Mouse (Mus musculus): Measurements from ENCODE around the gene Klre1. TPM values are rescaled to one million over a fixed set of nuclear protein-coding genes. Genes with fewer than 3 reads are reported as not detected.
A peak's percentile ranks its signal among the peaks of the same experiment; 100 is the strongest.

Gene Klre1
- polyA plus RNA-seq, 1 experiment from 2014 or later = not detected

DNA sequence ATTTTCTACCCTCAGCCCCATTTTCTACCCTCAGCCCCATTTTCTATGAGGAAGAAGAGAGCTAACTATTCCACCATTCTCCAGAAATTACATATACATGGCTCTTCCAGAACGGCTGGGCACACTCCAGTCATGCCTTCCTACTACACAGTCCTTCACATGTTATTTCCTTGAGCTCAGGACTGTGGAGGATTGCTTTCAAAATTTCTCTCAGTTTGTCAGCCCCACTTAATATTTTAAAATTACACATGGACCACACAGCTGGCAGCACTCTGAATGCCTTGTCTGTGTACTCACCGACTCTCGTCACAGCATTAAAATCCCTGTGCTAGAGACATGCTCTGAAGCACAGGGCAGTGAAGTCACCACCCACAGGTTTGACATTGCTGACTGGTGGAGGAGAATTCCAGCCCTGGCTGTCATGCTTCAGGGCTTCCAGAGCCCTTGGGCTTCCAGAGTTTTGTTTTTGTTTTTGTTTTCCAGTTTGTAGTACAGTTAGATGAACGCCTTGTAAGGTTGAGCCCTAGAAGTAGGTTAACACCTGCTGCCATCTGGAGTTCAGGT, 43.0 kb upstream of the Klre1 start:
- peak overlapping the region; percentile 91 for H3K9ac ChIP-seq (ENCODE audit: low read depth, low read length)
- peak; percentile 26; the same call in 1 of the 2 replicates for TF ChIP-seq CTCF (IDR thresholded peaks at IDR 0.05; ENCODE audit: low read depth)
- H3K9me3 ChIP-seq (replicated peaks; ENCODE audit: low read length) = no peaks in the 10 kb centered on the region
- peak overlapping the region; percentile 83 for H3K4me2 ChIP-seq (ENCODE audit: low read length)
- H3K27ac ChIP-seq = peak overlapping the region; percentile 95
- H3K27me3 ChIP-seq (ENCODE audit: insufficient read depth, low read length) = no peaks in the 10 kb centered on the region
- peak overlapping the region; percentile 95 for H3K4me3 ChIP-seq (replicated peaks; ENCODE audit: low read depth, low read length)
- H3K36me3 ChIP-seq (ENCODE audit: insufficient read depth, low read length) = peaks cover 19% of the 10 kb centered on the region
- H3K4me1 ChIP-seq (replicated peaks; ENCODE audit: insufficient read depth, low read length) = peaks cover 11% of the 10 kb centered on the region
- DNase-seq (ENCODE audit: low spot score) (peak; percentile 61), ATAC-seq (replicated peaks; ENCODE audit: low FRiP score, low read depth) (peak; percentile 76)
- WGBS = 30% methylated on average over 4 of the region's 4 CpGs

DNA sequence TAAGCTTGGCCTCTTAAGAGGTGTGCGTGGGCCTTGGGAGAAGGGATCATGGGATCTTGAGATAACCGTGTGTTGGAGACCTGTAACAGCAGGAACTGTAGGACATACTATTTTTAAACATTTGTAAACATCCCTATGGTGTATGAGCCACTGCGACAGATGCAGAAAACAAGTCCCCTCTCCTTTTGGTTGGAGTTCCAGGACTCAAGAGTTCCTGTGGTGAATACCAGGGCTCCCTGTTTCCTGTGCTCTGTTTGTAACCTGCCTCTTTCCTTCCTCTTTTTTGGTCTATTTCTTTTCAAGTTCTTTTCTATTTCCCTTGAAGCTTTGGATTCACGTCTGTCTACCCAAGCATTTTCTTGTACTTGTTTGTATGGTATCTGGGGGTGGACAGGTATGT, 42.0 kb upstream of the Klre1 start:
- Histone ChIP-seq H3K9ac (ENCODE audit: low read depth, low read length) (peak overlapping the region; percentile 20; the same call in 1 of the 2 replicates), H3K27me3 (ENCODE audit: insufficient read depth, low read length) (no peaks in the 10 kb centered on the region), H3K9me3 (replicated peaks; ENCODE audit: low read length) (no peaks in the 10 kb centered on the region), H3K36me3 (ENCODE audit: insufficient read depth, low read length) (peaks cover 28% of the 10 kb centered on the region), H3K4me1 (replicated peaks; ENCODE audit: insufficient read depth, low read length) (peaks cover 11% of the 10 kb centered on the region; the same call in 1 of the 2 replicates), H3K4me3 (replicated peaks; ENCODE audit: low read depth, low read length) (0 out of 2 replicates have a peak overlapping the region, but pooled peaks have one; percentile 95), H3K4me2 (ENCODE audit: low read length) (peak overlapping the region; percentile 83), H3K27ac (no peak overlapping the region)
- DNase-seq (ENCODE audit: low spot score) (no peak), ATAC-seq (replicated peaks; ENCODE audit: low FRiP score, low read depth) (no peak)
- WGBS = 64% methylated on average over 4 of the region's 4 CpGs
- TF ChIP-seq CTCF (IDR thresholded peaks at IDR 0.05; ENCODE audit: low read depth) = no peak

DNA sequence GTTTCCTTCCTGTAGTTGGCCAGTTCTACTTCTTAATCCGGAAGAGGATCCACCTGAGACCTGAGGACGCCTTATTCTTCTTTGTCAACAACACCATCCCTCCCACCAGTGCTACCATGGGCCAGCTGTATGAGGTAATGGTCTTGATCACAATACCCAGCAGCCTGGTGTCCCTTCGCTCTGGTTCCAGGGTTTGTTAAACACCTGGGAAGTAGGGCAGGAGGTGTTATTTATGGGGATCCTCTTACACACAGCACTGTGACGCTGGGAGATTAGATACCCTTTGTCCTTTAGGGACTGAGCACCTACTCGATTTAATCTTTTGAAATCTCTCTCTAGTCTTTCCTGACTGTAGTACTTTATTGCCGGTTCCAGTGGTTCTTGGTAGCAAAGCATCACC, 39.1 kb upstream of the Klre1 start:
- H3K4me2 ChIP-seq (ENCODE audit: low read length) = no peak overlapping the region
- no peak overlapping the region for H3K9ac ChIP-seq (ENCODE audit: low read depth, low read length)
- H3K4me3 ChIP-seq (replicated peaks; ENCODE audit: low read depth, low read length) = no peak overlapping the region
- H3K27ac ChIP-seq = no peak overlapping the region
- H3K4me1 ChIP-seq (replicated peaks; ENCODE audit: insufficient read depth, low read length) = peaks cover 11% of the 10 kb centered on the region; the same call in 1 of the 2 replicates
- H3K9me3 ChIP-seq (replicated peaks; ENCODE audit: low read length) = no peaks in the 10 kb centered on the region
- no peaks in the 10 kb centered on the region for H3K27me3 ChIP-seq (ENCODE audit: insufficient read depth, low read length)
- TF ChIP-seq CTCF (IDR thresholded peaks at IDR 0.05; ENCODE audit: low read depth) = no peak
- ATAC-seq (replicated peaks; ENCODE audit: low FRiP score, low read depth) (no peak), DNase-seq (ENCODE audit: low spot score) (no peak)
- peaks cover 45% of the 10 kb centered on the region for H3K36me3 ChIP-seq (ENCODE audit: insufficient read depth, low read length)
- WGBS = 64% methylated on average over 6 of the region's 6 CpGs

DNA sequence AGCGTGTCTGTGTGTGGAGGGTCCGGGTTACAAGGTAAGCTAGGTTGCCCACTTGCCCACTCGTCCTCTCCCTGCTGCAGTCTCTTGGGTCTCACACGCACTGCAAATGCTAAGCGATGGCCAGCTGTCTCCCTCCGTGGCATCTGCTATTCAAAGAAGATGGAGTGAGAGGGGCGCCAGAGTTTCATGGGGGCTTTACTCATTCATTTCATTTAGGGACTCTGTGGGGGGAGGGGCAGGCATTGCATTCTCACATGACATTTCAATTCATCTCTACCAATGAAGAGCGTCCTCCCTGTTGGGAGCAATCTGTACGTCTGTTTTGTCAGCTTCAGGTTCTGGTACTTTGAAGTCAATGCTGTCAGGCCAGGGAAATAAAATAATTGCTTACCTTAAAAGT, 35.8 kb upstream of the Klre1 start:
- ATAC-seq (replicated peaks; ENCODE audit: low FRiP score, low read depth) (no peak), DNase-seq (ENCODE audit: low spot score) (no peak)
- Histone ChIP-seq H3K27me3 (ENCODE audit: insufficient read depth, low read length) (no peaks in the 10 kb centered on the region), H3K27ac (no peak overlapping the region), H3K4me2 (ENCODE audit: low read length) (no peak overlapping the region), H3K4me3 (replicated peaks; ENCODE audit: low read depth, low read length) (no peak overlapping the region), H3K9ac (ENCODE audit: low read depth, low read length) (no peak overlapping the region), H3K4me1 (replicated peaks; ENCODE audit: insufficient read depth, low read length) (no peaks in the 10 kb centered on the region), H3K36me3 (ENCODE audit: insufficient read depth, low read length) (peaks cover 45% of the 10 kb centered on the region), H3K9me3 (replicated peaks; ENCODE audit: low read length) (no peaks in the 10 kb centered on the region)
- 89% methylated on average over 9 of the region's 9 CpGs for WGBS
- TF ChIP-seq CTCF (IDR thresholded peaks at IDR 0.05; ENCODE audit: low read depth) = no peak

DNA sequence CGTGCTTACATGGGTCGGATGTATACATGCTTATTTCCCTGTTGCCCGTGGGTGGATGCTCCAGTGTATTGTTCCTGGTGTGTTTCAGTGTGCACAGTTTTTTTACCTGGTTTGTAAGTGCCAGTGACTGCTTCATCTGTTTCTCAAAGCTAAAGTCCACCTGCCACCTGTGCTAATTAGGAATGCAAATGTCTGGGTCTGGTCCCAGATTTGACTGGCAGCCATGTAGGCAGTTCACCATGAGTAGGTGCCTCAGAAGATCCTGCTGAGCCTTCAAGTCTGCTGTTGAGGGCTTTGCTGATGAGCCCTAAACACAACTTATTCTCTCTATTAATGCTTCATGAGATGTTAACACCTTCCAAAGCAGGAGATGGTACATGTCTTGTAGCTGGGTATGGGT, 35.2 kb upstream of the Klre1 start:
- Histone ChIP-seq H3K4me1 (replicated peaks; ENCODE audit: insufficient read depth, low read length) (no peaks in the 10 kb centered on the region), H3K9me3 (replicated peaks; ENCODE audit: low read length) (no peaks in the 10 kb centered on the region), H3K4me2 (ENCODE audit: low read length) (no peak overlapping the region), H3K27me3 (ENCODE audit: insufficient read depth, low read length) (no peaks in the 10 kb centered on the region), H3K27ac (no peak overlapping the region), H3K9ac (ENCODE audit: low read depth, low read length) (no peak overlapping the region), H3K36me3 (ENCODE audit: insufficient read depth, low read length) (peaks cover 45% of the 10 kb centered on the region), H3K4me3 (replicated peaks; ENCODE audit: low read depth, low read length) (no peak overlapping the region)
- ATAC-seq (replicated peaks; ENCODE audit: low FRiP score, low read depth) (no peak), DNase-seq (ENCODE audit: low spot score) (no peak)
- WGBS = 92% methylated on average over 3 of the region's 3 CpGs
- no peak for TF ChIP-seq CTCF (IDR thresholded peaks at IDR 0.05; ENCODE audit: low read depth)

DNA sequence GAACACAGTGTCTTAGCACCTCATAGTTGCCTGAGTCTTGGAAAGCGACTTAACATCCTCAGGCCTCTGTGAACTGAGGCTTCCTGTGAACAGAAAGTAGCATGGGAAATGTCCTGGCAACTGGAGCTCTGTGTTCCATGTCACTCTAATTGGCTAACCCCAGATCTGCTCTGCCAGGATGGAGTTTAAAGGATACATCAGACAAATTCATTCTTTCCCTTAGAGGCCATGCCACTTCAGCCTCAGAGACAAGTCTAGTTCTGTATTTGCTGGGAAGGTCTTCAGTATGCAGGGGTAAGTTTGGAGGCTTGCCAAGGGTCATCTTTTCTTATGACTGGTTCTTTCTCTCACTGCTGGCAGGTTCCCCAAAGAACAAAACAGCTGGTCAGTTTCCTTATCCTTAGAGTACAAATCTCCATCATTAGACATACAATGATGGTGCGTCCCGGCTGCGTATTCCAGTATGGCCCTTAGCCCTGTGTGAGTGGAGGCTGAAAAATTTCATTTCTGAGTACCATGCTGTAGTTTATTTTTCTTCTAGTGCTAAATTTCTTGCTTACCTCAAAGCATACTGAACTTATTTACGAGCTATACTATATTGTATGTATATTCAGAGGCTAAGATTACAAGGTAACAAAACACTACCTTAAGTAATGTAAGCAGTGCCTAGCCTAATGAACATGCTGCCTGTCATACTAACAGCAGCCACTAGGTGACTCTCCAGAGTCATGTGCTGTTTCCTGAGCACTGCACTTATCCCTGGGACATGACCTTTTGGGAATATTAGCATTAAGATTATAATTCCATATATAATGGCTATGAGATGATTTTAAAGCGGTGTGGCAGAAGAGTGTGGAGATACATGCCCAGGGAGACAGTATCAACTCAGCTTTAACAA, 33.7 kb upstream of the Klre1 start:
- H3K9me3 ChIP-seq (replicated peaks; ENCODE audit: low read length) = no peaks in the 10 kb centered on the region
- no peaks in the 10 kb centered on the region for H3K4me1 ChIP-seq (replicated peaks; ENCODE audit: insufficient read depth, low read length)
- DNase-seq (ENCODE audit: low spot score) (peak; percentile 73), ATAC-seq (replicated peaks; ENCODE audit: low FRiP score, low read depth) (peak; percentile 78)
- no peaks in the 10 kb centered on the region for H3K27me3 ChIP-seq (ENCODE audit: insufficient read depth, low read length)
- TF ChIP-seq CTCF (IDR thresholded peaks at IDR 0.05; ENCODE audit: low read depth) = peak; percentile 89
- H3K4me2 ChIP-seq (ENCODE audit: low read length) = no peak overlapping the region
- 67% methylated on average over 6 of the region's 6 CpGs for WGBS
- no peak overlapping the region for H3K4me3 ChIP-seq (replicated peaks; ENCODE audit: low read depth, low read length)
- H3K9ac ChIP-seq (ENCODE audit: low read depth, low read length) = no peak overlapping the region
- no peak overlapping the region for H3K27ac ChIP-seq
- H3K36me3 ChIP-seq (ENCODE audit: insufficient read depth, low read length) = peaks cover 33% of the 10 kb centered on the region

All from kidney, postnatal 0 days (tissue).